Mouse (Mus musculus): Measurements from ENCODE around the gene Hoxd3. TPM values are rescaled to one million over a fixed set of nuclear protein-coding genes. Genes with fewer than 3 reads are reported as not detected.

Gene Hoxd3
- total RNA-seq, 2 experiments from 2014 or later = not detected

- intact Hi-C loops (cut with DNase I) = no loop called here
- no peak for DNase-seq
These were observed 27.1 kb downstream of the Hoxd3 start for GRCm38 (mm10) chr2:74738623-74739475.

- DNase-seq = no peak
- intact Hi-C loops (cut with DNase I) = no loop called here
These were observed 27.7 kb downstream of the Hoxd3 start for GRCm38 (mm10) chr2:74739476-74739800.

GRCm38 (mm10) chr2:74739869-74740268, 28.1 kb downstream of the Hoxd3 start:
- no peak for DNase-seq
- intact Hi-C loops (cut with DNase I) = no loop called here

GRCm38 (mm10) chr2:74740311-74741091, 28.8 kb downstream of the Hoxd3 start:
- intact Hi-C loops (cut with DNase I) = no loop called here
- DNase-seq = no peak

- intact Hi-C loops (cut with DNase I) = no loop called here
- DNase-seq = no peak
These were observed 29.7 kb downstream of the Hoxd3 start for GRCm38 (mm10) chr2:74741252-74741978.

GRCm38 (mm10) chr2:74741979-74742277, 30.2 kb downstream of the Hoxd3 start:
- DNase-seq = no peak
- intact Hi-C loops (cut with DNase I) = no loop called here

- intact Hi-C loops (cut with DNase I) = no loop called here
- no peak for DNase-seq
These were observed 34.0 kb downstream of the Hoxd3 start for GRCm38 (mm10) chr2:74745540-74746297.

- intact Hi-C loops (cut with DNase I) = no loop called here
- no peak for DNase-seq
These were observed 34.7 kb downstream of the Hoxd3 start for GRCm38 (mm10) chr2:74746298-74746921.

- intact Hi-C loops (cut with DNase I) = no loop called here
- DNase-seq = no peak
These were observed 35.3 kb downstream of the Hoxd3 start for GRCm38 (mm10) chr2:74747006-74747405.

GRCm38 (mm10) chr2:74747661-74748141, 36.0 kb downstream of the Hoxd3 start:
- intact Hi-C loops (cut with DNase I) = no loop called here

GRCm38 (mm10) chr2:74748436-74748995, 36.8 kb downstream of the Hoxd3 start:
- no peak for DNase-seq
- intact Hi-C loops (cut with DNase I) = no loop called here

More at GRCm38 (mm10) chr2:74747661-74748141, 36.0 kb downstream of the Hoxd3 start:
- no peak for DNase-seq

- intact Hi-C loops (cut with DNase I) = no loop called here
- DNase-seq = no peak
These were observed 37.8 kb downstream of the Hoxd3 start for GRCm38 (mm10) chr2:74749337-74750121.

- DNase-seq = no peak
- intact Hi-C loops (cut with DNase I) = no loop called here
These were observed 39.1 kb downstream of the Hoxd3 start for GRCm38 (mm10) chr2:74750731-74751250.

GRCm38 (mm10) chr2:74751861-74752260, 40.1 kb downstream of the Hoxd3 start:
- intact Hi-C loops (cut with DNase I) = no loop called here
- DNase-seq = no peak

- no peak for DNase-seq
- intact Hi-C loops (cut with DNase I) = no loop called here
These were observed 40.9 kb downstream of the Hoxd3 start for GRCm38 (mm10) chr2:74752431-74753174.

GRCm38 (mm10) chr2:74753175-74753523, 41.4 kb downstream of the Hoxd3 start:
- intact Hi-C loops (cut with DNase I) = no loop called here
- no peak for DNase-seq

- intact Hi-C loops (cut with DNase I) = no loop called here
- DNase-seq = no peak
These were observed 42.0 kb downstream of the Hoxd3 start for GRCm38 (mm10) chr2:74753711-74754110.

GRCm38 (mm10) chr2:74760146-74760545, 48.4 kb downstream of the Hoxd3 start:
- DNase-seq = no peak
- intact Hi-C loops (cut with DNase I) = no loop called here

Data from heart, postnatal 10 days (tissue).